Mouse (Mus musculus) hindbrain, embryonic 15.5 days (tissue): ENCODE measurements at regions not wholly inside any gene's neighbourhood (a gene's known extent, or its start where the extent isn't known, plus 50 kb on each side); places are given as distances from the start of the nearest gene placed in this dataset.

Source experiments
- ATAC-seq: fragments of 200-750 bp; cut with Nextera tagmentation; 2 replicates; pipeline ENCODE4 v1.8.0; 2017; ENCODE audit warnings: low read depth, moderate number of reproducible peaks, moderate TSS enrichment; ENCODE audit not compliant: low FRiP score
- H3K27ac ChIP-seq: fragments of 300-500 bp; sonication (generic); replicated peaks from 2 replicates; pipeline ENCODE4 v1.5.1; 2015; ENCODE audit warnings: mild to moderate bottlenecking, inconsistent platforms
- H3K27me3 ChIP-seq: fragments of 300-500 bp; sonication (generic); 2 replicates; pipeline ENCODE4 v1.6.1; 2015; ENCODE audit warnings: control low read depth, inconsistent platforms
- H3K36me3 ChIP-seq: fragments of 300-500 bp; sonication (generic); 2 replicates; pipeline ENCODE4 v1.6.1; 2015; ENCODE audit warnings: control low read depth, inconsistent platforms
- H3K4me1 ChIP-seq: fragments of 300-500 bp; sonication (generic); replicated peaks from 2 replicates; pipeline ENCODE4 v1.6.1; 2015; ENCODE audit warnings: control low read depth, inconsistent platforms
- H3K4me2 ChIP-seq: fragments of 300-500 bp; sonication (generic); 2 replicates; pipeline ENCODE4 v1.6.1; 2015; ENCODE audit warnings: moderate library complexity, mild to moderate bottlenecking, inconsistent platforms
- H3K4me3 ChIP-seq: fragments of 300-500 bp; sonication (generic); 2 replicates; pipeline ENCODE4 v1.5.1; 2015; ENCODE audit warnings: mild to moderate bottlenecking, inconsistent platforms
- H3K9ac ChIP-seq: fragments of 300-500 bp; sonication (generic); 2 replicates; pipeline ENCODE4 v1.6.1; 2015; ENCODE audit warnings: inconsistent platforms
- H3K9me3 ChIP-seq: fragments of 300-500 bp; sonication (generic); 2 replicates; pipeline ENCODE4 v1.6.1; 2016; ENCODE audit warnings: control low read depth, inconsistent platforms
- WGBS: fragments of 180-500 bp; shearing (Covaris S2); methylation state at CpG from one replicate; pipeline ENCODE4 v1.1.7; 2015; 5-methylcytosine and 5-hydroxymethylcytosine counted together

DNA sequence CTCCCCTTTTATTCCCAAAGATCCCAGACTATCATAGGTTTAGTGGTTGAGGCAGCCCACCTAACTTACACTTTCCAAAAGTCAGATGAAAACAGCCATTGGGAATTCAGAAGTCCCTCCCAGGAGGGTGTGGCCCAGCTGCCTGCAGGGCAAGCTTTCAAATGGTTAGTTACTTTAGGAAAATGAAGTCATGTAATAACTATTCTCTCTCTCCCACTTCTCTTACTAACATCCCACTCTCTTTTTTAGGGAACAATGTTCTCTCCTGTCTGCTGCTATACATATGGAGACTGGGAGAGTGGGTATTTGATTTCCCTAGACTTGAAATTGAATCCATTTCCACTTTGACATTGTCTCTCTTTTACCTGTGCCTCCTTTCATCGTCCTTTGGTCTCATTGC lies 55.0 kb downstream of the Zfp648 start:
- WGBS = 88% methylated on average over 1 of the region's 1 CpGs
- Histone ChIP-seq H3K36me3 (no peaks in the 10 kb centered on the region), H3K4me3 (no peak overlapping the region), H3K9ac (no peak overlapping the region), H3K4me2 (no peak overlapping the region), H3K27me3 (no peaks in the 10 kb centered on the region), H3K27ac (no peak overlapping the region), H3K4me1 (no peaks in the 10 kb centered on the region; the same call in 1 of the 2 replicates), H3K9me3 (no peaks in the 10 kb centered on the region)
- ATAC-seq = no peak

DNA sequence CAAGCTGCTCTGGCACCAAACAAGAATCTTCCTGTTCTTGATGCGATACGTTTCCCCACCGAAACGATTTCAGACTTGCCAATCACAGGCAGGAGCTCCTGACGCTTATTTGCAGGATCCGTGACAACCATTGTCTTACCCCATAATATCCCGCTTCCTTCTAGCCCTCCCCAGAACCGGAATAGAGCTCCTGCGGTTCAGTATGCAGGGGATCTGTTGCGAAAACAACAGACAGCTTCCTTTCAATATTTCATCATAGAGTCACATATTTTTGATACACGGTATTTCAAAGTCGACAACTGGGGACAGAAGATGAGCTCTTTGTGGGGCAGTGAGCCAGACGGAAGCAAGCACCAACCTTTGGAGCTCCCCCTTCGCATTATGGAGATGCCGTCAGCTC lies 55.8 kb downstream of the Zfp648 start:
- Histone ChIP-seq H3K27me3 (no peaks in the 10 kb centered on the region), H3K9ac (no peak overlapping the region), H3K9me3 (no peaks in the 10 kb centered on the region), H3K4me1 (no peaks in the 10 kb centered on the region; the same call in 1 of the 2 replicates), H3K4me3 (peak overlapping the region; percentile 13), H3K4me2 (peak overlapping the region; percentile 37), H3K27ac (0 out of 2 replicates have a peak overlapping the region, but pooled peaks have one; percentile 39), H3K36me3 (no peaks in the 10 kb centered on the region)
- ATAC-seq = no peak
- 41% methylated on average over 15 of the region's 15 CpGs for WGBS

DNA sequence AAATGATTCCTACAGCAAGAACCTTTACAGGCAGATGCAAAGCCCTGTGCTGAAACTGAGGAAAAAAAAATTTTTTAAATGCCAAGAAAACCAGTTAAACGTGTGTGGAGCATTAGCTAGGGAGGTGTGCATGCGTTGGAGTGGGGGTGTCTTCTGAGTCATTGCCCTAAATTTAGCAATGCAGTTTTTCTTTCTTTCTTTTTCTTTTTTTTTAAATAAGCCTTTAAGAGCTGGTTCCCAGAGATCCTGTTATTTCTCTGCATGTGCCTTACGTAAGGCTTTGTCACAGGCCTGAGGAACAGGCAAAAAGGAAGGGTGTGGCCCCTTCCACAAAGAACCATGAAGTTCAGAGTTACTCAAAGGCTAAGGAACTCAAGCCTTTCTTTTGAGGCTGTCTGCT lies 57.5 kb downstream of the Zfp648 start:
- no peak overlapping the region for H3K27ac ChIP-seq
- no peaks in the 10 kb centered on the region for H3K9me3 ChIP-seq
- 77% methylated on average over 3 of the region's 3 CpGs for WGBS
- no peaks in the 10 kb centered on the region; the same call in 1 of the 2 replicates for H3K4me1 ChIP-seq
- H3K36me3 ChIP-seq = no peaks in the 10 kb centered on the region
- no peaks in the 10 kb centered on the region for H3K27me3 ChIP-seq
- no peak overlapping the region for H3K9ac ChIP-seq
- H3K4me3 ChIP-seq = no peak overlapping the region
- H3K4me2 ChIP-seq = no peak overlapping the region
- ATAC-seq = no peak

DNA sequence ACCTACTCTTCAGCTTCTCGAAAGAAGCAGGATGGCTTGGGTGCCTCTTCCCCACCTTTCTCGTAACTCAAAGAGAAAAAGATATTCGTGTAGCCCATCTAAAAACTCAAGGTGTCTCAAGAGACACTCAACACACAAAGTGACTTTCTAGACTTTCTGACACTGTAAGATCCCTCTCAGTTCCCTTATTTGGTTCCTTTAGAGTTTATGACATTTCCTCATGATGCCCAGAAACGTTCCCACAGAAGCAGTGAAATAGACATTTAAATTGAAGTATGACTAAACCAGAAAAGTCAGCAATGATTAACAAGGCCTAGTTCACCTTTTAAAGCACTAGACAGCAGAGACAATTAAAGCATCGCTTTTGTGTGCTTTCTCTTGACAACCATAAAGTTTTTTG lies 59.4 kb downstream of the Zfp648 start:
- Histone ChIP-seq H3K4me2 (no peak overlapping the region), H3K4me1 (no peaks in the 10 kb centered on the region; the same call in 1 of the 2 replicates), H3K36me3 (no peaks in the 10 kb centered on the region), H3K4me3 (no peak overlapping the region), H3K27me3 (no peaks in the 10 kb centered on the region), H3K27ac (no peak overlapping the region), H3K9ac (no peak overlapping the region), H3K9me3 (no peaks in the 10 kb centered on the region)
- no peak for ATAC-seq
- WGBS = 82% methylated on average over 5 of the region's 5 CpGs

DNA sequence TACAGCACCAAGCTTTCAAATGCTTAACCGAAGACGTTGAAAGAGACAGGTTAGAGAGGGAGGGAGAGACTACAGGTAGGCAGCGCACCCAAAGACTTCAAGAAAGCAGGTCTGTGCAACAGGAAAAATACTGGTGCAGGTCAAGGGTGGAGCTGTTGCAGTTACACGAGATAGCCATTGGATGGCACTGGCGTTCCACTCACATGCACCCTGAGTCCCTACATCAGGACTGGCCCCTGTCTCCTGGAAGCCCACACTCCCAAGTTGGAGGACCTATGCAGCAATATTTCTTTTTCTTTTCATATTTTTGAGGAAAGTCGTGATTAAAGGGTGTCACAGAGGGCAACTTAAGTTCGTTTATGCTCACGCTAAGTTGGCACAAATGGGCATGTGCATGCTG lies 80.5 kb downstream of the Zfp648 start:
- Histone ChIP-seq H3K27ac (no peak overlapping the region), H3K4me1 (no peaks in the 10 kb centered on the region), H3K9ac (no peak overlapping the region), H3K9me3 (no peaks in the 10 kb centered on the region), H3K4me2 (no peak overlapping the region), H3K4me3 (no peak overlapping the region), H3K27me3 (no peaks in the 10 kb centered on the region), H3K36me3 (no peaks in the 10 kb centered on the region)
- peak; percentile 77; the same call in 1 of the 2 replicates for ATAC-seq
- WGBS = 19% methylated on average over 8 of the region's 8 CpGs

DNA sequence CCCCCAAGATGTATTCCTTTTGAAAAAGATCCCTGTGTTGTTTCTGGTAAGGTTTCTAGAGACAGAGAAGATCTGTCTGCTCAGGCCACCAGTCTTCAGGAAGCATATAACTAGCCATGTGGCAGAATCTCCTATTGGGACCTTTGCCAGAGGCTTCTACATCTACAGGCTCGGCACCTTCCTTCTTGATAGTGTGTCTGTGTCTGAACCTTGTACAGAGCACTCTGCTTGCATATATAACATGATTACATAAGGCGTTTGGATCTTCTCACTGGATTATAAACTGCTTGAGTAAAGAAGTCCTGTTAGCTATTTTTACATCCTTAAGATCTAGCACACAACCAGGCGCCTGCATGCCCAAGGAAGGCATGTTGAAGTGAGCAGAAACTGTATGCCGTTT lies 85.1 kb downstream of the Zfp648 start:
- 78% methylated on average over 4 of the region's 4 CpGs for WGBS
- H3K4me3 ChIP-seq = no peak overlapping the region

DNA sequence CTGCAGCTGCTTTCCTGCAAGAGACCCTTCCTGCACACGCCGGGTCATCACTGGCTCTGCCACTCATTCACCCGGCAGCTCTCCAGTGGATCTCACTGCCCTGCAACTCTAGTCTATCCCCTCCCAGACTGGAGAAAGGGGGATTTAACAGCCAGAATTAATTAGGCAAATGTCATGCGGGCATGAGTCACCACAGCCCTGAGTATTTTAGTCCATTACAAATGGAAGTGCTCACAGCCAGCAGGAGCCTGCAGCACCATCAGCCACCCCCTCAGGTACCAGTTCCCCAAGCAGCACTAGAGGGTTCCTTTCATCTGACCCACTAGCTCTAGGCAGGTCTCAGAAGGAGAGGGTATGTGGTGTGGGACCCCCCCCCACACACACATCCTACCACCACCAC lies 91.7 kb downstream of the Zfp648 start:
- Histone ChIP-seq H3K27ac (no peak overlapping the region), H3K4me2 (no peak overlapping the region), H3K9me3 (no peaks in the 10 kb centered on the region), H3K4me3 (no peak overlapping the region), H3K36me3 (no peaks in the 10 kb centered on the region), H3K9ac (no peak overlapping the region), H3K27me3 (no peaks in the 10 kb centered on the region), H3K4me1 (no peaks in the 10 kb centered on the region)
- 53% methylated on average over 4 of the region's 4 CpGs for WGBS
- ATAC-seq = no peak

More for the DNA sequence above, 85.1 kb downstream of the Zfp648 start:
- Histone ChIP-seq H3K4me1 (no peaks in the 10 kb centered on the region), H3K4me2 (no peak overlapping the region), H3K36me3 (no peaks in the 10 kb centered on the region), H3K27ac (no peak overlapping the region), H3K27me3 (no peaks in the 10 kb centered on the region), H3K9ac (no peak overlapping the region), H3K9me3 (no peaks in the 10 kb centered on the region)
- no peak for ATAC-seq

DNA sequence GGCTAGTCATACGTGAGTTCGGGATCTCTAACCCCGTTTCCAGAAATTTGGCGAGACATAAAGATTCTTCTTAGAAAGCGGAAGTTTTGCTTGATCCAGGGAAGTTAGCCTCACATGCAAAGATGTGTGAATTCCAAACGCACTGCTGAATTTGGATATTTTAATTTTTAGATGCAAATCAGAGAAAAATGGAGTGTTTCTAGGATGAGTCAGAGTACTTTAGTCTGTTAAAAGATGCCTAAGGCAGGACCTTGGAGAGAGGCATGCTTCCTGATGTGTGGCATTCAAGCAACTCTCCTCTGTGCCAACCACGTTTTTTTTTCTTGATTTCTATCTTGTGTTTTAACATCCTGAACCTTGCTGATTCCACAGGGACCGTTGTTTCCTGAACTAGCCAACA lies 95.1 kb downstream of the Zfp648 start:
- Histone ChIP-seq H3K27me3 (no peaks in the 10 kb centered on the region), H3K27ac (no peak overlapping the region), H3K4me1 (no peaks in the 10 kb centered on the region), H3K4me3 (no peak overlapping the region), H3K36me3 (no peaks in the 10 kb centered on the region), H3K9me3 (no peaks in the 10 kb centered on the region), H3K4me2 (no peak overlapping the region), H3K9ac (no peak overlapping the region)
- 87% methylated on average over 8 of the region's 8 CpGs for WGBS
- no peak for ATAC-seq

DNA sequence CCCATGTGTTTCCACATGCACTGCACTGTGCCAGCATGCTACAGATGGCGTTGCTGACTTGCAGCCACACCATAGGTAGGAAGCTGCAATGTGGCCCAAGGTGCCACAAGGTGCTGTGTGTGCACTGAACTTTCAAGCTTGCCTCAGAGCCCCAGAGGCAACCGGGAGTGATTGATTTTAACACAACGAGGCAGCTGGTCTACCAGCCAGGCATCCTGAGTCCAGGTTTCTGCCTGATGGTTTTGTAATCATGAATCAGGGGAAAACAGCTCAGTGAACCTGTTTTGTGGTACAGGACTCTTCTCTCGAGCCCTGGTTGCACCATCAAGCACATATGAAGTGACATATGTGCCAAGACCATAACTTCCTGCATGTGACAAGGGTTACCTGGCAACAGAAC lies 98.9 kb downstream of the Zfp648 start:
- H3K9me3 ChIP-seq = no peaks in the 10 kb centered on the region
- H3K27ac ChIP-seq = no peak overlapping the region
- no peaks in the 10 kb centered on the region for H3K4me1 ChIP-seq
- H3K9ac ChIP-seq = no peak overlapping the region
- no peaks in the 10 kb centered on the region for H3K36me3 ChIP-seq
- no peaks in the 10 kb centered on the region for H3K27me3 ChIP-seq
- no peak overlapping the region for H3K4me3 ChIP-seq
- H3K4me2 ChIP-seq = no peak overlapping the region
- peak; percentile 59 for ATAC-seq
- WGBS = 73% methylated on average over 4 of the region's 4 CpGs

DNA sequence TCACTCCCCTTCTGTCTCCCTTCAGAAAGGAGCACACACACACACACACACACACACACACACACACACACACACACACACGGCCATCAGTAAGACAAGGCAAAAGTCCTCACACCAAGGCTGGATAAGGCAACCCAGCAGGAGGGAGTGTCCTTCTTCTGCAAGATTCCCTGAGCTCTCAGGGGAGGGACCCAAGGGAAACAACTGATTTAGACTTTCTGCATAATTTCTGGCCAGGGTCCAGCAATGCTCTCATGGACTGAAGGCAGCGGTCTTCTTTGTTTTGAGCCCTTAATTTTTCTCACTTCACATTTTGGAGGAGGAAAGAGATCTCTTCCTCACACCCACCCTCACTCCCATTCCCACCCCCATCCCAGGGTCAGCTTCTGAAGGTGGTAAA lies 108.7 kb downstream of the Zfp648 start:
- Histone ChIP-seq H3K27me3 (no peaks in the 10 kb centered on the region), H3K36me3 (no peaks in the 10 kb centered on the region), H3K4me3 (no peak overlapping the region), H3K4me1 (no peaks in the 10 kb centered on the region), H3K9ac (no peak overlapping the region), H3K9me3 (no peaks in the 10 kb centered on the region), H3K4me2 (no peak overlapping the region), H3K27ac (no peak overlapping the region)
- no peak for ATAC-seq
- 49% methylated on average over 2 of the region's 2 CpGs for WGBS
